Mouse (Mus musculus): ENCODE data around the gene Atrn. TPM values are rescaled to one million over a fixed set of nuclear protein-coding genes. Genes with fewer than 3 reads are reported as not detected.
"Not testable (repeated sequence)": the region's sequence is repeated elsewhere in the genome, so short reads cannot be mapped to it uniquely, and the experiment has no call there.

The Atrn gene
- polyA plus RNA-seq, 3 experiments from 2014 or later: 5.1 to 7.9 (median 7.2) TPM

GRCm38 (mm10) chr2:130961851-130962250 is 55.6 kb downstream of the Atrn start:
- peak; percentile 48 for ATAC-seq

- no peak for ATAC-seq
Measured at GRCm38 (mm10) chr2:130965042-130965441, 58.7 kb downstream of the Atrn start.

GRCm38 (mm10) chr2:130971030-130971429 is 64.7 kb downstream of the Atrn start:
- ATAC-seq: no peak

GRCm38 (mm10) chr2:130972386-130972785 is 66.1 kb downstream of the Atrn start:
- ATAC-seq: no peak

DNA sequence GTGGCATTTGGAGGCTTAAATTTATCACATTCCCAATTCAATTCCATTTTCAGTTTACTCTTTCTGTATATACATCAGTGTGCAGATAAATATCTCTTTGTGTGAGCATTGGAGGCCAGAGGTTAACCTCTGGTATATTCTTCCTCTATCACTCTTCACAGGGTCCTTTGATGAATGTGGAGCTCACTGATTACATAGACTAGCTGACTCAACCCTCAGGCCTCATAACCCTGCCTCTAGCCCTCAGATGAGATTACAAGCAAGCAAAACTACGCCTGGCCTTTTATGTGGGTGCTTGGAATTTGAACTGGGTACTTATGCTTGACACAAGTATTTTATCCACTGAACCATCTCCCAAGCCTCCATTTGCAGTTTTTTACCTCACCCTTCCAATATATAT is 68.6 kb downstream of the Atrn start:
- no peak for ATAC-seq

- ATAC-seq: no peak
Measured at GRCm38 (mm10) chr2:130977589-130977988, 71.3 kb downstream of the Atrn start.

GRCm38 (mm10) chr2:130978058-130978847 is 72.0 kb downstream of the Atrn start:
- ATAC-seq: no peak

GRCm38 (mm10) chr2:130979138-130979537 is 72.8 kb downstream of the Atrn start:
- ATAC-seq: no peak

GRCm38 (mm10) chr2:130992818-130993217 is 86.5 kb downstream of the Atrn start:
- no peak for ATAC-seq

GRCm38 (mm10) chr2:131009123-131009522 is 102.8 kb downstream of the Atrn start:
- no peak for ATAC-seq

- ATAC-seq: no peak
Measured at GRCm38 (mm10) chr2:131010566-131010965, 104.3 kb downstream of the Atrn start.

DNA sequence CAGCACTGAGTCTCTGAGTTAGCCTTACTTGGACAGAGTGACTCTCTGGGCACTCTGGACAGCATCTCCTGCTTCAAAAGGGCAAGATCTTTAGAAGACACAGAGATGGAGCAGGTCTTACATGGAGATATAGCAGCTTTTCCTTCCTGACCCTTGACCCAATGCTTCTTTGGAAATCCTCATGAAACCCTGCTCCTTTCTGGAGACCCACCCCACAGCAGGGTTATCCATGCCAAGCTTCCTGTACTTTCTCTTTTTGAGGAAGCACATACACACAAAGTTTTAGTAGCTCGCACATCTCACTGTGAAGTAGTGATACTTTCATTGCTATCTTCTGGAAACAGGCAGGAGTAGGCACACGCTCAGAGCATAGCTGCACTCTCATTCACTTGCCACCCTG is 118.9 kb downstream of the Atrn start:
- no peak for ATAC-seq

- ATAC-seq: no peak
Measured at GRCm38 (mm10) chr2:131026941-131027340, 120.6 kb downstream of the Atrn start.

GRCm38 (mm10) chr2:131029065-131029935 is 123.0 kb downstream of the Atrn start:
- ATAC-seq: no peak

DNA sequence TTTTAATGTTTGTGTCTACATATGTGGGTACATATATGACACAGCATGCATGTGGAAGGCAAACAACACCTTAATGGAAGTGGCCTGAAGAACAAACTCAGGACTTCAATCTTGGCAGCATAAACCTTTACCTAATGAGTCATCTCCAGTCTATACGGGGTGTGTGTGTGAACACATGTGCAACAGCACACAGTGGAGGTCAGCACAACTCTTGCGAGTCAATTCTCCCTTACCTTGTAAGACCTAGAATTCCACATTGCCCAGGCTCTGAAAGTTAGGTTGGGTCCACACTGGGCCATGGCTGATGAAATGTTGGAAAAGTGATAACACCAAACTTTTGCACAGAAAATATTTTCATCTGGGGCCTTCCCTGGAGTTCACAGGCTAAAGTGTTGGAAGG is 124.3 kb downstream of the Atrn start:
- ATAC-seq: no peak

GRCm38 (mm10) chr2:131030998-131031397 is 124.7 kb downstream of the Atrn start:
- ATAC-seq: no peak

GRCm38 (mm10) chr2:131031406-131031805 is 125.1 kb downstream of the Atrn start:
- not testable (repeated sequence) for ATAC-seq

- no peak for ATAC-seq
Measured at GRCm38 (mm10) chr2:131036343-131036742, 130.0 kb downstream of the Atrn start.

DNA sequence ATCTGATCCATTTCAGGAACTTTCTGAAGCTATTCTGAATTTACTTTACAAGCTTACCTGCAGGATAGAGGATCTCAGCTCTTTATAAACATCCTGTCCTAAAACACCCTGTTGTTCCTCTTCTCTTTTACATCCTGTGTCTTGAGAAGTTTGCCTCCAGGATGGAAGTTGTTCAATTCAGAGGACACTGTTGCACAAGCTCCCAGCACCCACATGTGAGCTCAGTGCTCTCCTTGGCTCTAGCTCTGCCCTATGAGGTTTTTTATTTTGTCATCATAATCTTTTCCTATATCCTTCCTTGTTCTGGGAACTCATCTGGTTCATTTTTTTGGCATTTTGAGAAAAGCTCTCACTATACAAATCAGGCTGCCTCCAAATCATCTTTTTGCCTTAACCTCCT is 130.5 kb downstream of the Atrn start:
- ATAC-seq: no peak

DNA sequence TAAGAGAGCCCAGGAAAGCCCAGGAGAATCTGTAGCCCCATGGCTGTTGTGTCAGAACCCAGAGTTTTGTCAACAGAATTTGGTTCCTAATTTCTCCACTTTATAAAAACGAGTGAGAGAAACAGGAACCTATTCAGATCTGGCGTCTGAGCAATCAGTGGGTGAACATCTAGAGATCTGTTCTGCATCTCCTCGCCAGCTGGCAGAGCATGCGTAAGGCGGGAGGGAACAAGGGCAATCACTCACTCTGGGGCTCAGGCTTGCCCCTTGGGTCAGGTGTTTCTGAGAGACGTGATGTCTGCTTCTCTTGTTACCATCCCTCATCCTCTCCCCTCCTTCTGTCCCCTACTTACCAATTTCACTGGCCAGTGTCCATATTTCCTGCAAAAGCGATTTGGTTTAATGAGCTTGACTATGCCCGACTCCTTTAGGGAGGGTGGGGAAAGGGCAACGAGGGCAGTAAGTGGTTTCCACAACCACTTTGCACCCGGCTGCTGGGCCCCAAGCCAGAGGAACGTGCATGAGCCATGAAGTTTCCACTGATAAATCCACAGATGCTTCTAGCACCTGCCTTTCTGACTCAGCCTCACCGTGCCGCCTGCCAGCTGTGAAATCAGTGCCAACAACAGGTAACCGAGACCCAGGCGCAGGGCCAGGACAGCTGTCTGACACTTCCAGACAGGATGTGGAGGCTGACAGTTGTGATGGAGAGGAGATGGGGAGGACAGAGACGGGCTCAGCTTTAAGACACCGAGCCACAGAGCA is 131.1 kb downstream of the Atrn start:
- no peak for ATAC-seq

DNA sequence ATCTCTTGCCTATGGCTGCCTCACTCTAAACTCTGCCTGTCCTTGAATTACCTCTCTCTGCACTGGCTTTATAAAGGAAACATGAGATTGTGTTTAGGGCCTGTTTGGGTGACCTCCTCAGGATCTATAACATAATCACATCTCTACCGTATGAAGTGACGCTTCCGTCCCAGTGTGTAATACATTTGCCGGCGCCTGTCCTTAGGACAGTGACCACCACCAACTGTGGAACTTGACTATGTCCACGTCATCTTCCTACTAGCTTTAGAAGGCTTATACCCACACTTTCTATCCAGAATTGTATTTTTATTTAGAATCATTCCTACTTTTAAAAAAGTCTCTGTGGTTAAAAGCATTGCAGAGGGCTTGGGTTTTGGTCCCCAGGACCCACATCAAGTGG is 131.9 kb downstream of the Atrn start:
- no peak for ATAC-seq

- no peak for ATAC-seq
Measured at GRCm38 (mm10) chr2:131038675-131039074, 132.4 kb downstream of the Atrn start.

Measured in inflammation-experienced regulatory T-cells, adult 6 months (primary cell).